Mouse (Mus musculus) monocyte, adult 2 months (primary cell): ENCODE data around the gene Pkn3.

Experiments used
- DNase-seq, 2 experiments: peaks; one replicate each; pipeline ENCODE4 v3.0.0; 2022; ENCODE audit warnings: low spot score in 2 of 2, low read depth in 1 of 2

Pkn3 gene

DNA sequence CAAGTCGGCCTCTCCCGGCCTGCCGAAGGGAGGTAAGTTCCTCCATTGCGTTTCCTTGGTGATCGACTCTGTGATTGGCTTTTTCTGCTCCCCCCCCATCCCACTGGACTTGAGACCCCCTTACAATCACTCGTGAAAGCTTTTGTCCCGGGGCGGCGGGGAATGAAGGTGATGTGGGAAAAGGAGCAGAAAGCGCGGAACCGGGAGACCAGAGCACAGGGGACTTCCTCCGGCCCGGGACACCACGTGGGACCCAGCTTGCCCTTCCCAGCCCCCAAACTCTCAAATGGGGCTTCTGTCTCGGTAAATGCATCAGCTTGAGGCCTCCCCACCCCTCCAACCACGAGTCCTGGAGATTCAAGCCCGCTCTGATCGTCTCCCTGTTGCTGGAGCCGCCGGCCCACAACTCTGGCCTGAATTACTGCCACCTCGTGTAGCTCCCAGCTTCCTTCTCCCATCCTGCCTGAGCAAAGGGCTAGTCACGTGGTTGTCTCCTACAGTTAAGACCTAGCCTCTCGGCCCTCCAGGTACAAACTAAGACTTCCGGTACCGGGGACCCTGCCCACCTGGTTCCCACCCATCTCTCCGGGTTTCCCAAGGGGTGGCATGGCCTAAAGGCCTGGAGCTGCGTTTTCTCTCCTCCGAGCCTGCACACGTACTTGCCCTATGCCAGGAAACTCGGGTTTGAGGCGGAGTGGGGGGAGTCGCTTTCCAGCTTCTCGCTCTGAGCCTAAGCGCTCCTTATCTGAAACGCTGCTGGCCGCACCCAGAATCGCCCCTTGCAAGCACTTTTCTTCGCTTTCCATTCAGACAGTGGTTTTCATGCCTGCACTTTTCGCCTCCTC is 15.0 kb upstream of the Pkn3 start:
- no peak for DNase-seq

DNA sequence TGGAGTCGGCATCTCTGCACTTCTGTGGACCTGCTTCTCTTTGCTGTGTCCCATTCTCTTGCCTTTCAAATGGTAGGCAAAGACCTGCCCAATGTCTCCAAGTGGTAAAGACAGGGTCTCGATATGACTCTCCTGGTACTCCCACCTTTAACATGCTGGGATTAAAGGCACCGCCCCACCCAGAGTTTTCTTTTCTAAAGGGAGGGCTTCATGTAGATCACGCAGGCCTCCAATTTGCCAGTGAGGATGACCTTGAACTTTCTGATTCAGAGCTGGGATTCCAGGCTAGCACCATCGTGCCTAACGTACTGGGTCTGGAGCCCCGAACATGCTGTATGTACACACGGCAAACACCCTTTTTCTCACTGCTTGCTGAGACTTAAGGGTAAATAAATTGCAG is 14.2 kb upstream of the Pkn3 start:
- DNase-seq, result no peak

DNA sequence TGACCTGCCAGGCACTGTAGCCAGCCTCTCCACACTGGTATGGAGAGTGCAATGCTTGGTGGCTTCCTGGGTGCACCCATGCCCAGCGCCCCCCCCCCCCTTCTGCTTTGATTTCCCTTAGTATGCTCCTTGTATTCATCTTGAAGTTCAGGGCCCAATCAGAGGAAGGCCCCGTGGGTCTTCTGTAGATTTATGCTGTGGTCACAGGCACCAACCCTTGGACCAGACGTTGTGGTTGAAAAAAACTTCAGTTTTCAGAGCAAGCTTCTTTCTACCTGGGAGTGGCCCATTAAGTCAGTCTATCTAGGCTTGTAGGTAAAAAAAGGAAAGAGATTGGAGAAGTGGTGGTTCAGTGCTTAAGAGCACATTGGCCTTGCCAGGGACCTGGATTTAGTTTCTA is 13.7 kb upstream of the Pkn3 start:
- DNase-seq, result no peak

- no peak for DNase-seq
Measured at GRCm38 (mm10) chr2:30064298-30064697, 13.2 kb upstream of the Pkn3 start.

DNA sequence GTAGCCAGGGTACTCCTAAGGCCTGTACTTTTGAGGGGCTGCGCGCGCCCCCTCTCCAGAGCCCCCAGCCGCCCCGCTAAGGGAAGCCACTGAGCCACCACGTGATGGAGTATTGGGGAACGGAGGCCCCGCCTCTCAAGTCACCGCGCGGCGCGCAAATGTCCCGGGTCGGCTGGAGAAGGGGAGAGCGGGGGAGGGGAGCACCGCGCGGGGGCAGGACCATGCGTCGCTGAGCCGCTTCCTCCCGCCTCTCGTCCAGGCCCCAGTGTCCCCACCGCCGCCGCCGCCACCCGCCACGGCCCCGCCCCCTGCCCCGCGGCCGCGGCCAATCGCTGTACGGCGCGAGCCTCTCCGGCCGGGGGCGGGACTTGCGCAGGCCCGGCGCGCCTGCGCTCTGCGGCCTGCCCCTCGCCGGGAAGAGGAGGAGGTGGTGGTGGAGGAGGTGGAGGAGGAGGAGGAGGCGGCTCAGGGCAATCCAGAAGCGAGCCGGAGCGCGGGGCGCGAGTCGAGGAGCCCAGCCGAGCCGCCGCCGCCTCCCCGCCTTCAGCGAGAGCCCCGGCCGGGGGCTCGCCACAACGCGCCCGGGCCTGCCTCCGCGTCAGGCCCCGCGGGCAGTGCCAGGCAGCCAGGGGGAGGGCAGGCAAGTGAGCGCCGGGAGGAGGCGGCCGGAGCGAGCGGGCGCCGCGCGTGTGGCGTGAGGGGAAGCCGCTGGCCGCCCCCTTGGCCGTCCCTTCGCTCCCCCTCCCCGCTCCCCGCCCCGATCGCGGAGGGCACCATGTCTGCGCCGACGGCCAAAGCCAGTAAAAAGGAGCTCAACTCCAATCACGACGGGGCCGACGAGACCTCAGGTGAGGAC is 11.2 kb upstream of the Pkn3 start:
- peak; percentile 81 to 86 for DNase-seq

DNA sequence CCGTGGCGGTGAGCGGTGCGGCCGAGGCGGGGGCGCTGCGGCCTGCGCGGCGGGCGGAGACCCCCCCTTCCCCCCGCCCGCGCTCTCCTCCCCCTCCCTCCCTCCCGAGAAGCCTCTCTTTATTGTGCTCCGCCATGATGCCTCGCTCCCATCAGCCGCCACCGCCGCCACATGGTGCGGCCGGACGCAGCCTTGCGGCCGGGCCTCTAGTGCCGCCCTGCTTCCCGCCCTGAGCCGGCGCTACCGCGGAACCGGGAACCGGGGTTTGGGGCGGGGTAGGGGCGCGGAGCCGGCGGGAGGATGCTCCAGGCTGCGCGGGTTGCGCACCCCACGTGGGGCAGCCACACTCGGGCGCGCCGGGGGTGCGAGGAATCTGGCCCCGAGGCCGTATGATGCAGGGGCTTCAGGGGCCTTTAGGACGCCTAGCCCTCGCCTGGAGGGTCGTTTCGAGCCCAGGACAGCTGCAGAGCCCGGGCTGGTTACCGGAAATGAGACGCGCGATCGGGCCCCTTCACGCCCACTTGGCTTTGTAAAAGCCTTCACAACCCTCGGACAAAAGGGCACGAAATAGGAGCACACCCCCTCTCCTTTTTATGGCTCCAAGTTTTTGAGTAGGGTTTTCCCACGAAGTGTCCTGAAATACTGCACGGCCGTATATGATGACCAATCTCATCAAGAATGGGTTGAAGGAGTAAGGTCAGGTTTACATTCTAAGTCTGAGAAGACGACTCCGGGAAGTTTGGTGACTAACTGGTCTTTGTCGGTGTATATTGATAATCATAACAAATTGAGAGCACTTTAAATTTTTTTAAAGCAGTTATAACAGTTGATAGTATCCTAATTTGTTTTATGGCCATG is 10.2 kb upstream of the Pkn3 start:
- no peak for DNase-seq

- DNase-seq, result no peak
Measured at GRCm38 (mm10) chr2:30067962-30068361, 9.5 kb upstream of the Pkn3 start.

- no peak for DNase-seq
Measured at GRCm38 (mm10) chr2:30072875-30073274, 4.6 kb upstream of the Pkn3 start.

DNA sequence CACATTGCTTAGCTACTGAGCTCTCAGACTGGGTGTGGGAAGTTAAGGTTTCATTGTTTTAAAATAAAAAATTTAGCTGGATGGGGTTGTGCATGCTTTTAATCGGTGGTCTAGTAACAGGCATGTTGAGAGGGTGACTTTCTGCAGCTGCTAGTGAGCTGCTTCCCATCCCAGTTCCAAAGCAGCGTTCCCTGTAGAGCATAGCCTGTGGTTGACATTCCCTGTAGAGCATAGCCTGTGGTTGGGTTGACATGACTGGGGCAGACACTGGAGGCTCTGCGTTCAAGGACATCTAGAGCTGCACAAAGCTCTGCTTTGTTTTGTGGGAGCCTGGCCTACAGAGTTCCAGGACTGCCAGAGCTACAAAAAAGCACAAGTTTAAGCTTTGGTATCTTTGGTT is 4.2 kb upstream of the Pkn3 start:
- DNase-seq, result no peak

DNA sequence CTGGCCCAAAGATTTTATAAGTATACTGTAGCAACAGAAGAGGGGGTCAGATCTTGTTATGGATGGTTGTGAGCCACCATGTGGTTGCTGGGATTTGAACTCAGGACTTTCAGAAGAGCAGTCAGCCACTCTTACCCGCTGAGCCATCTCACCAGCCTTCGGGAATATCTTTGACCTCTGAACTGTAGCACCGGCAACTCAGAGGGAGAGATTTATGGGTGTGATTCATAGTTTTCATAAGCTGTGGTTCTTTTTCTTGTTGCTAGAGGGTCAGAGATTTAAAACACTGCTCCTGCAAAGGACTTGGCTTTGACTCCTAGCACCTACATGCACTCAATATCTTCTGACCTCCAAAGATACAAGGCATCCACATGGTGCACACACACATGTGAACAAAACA is 1.9 kb upstream of the Pkn3 start:
- DNase-seq, result no peak

DNA sequence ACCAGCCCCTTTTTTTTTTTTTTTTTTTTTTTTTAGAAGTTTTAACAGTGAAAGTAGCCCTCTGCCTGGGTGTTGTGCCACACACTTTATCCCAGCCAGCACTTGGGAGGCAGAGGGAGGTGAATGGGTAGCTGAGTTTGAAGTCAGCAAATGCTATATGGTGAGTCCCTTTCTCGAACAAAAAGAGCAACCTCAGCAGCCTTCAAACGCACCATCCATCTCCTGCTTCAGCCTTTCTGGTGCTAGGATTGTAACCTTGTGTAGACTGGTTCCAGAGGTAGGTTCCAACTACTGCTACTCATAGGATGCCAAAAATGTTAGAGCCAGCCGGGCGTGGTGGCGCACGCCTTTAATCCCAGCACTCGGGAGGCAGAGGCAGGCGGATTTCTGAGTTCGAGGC is 1.0 kb upstream of the Pkn3 start:
- no peak for DNase-seq

GRCm38 (mm10) chr2:30076959-30077358 is 525 bp upstream of the Pkn3 start:
- no peak for DNase-seq

DNA sequence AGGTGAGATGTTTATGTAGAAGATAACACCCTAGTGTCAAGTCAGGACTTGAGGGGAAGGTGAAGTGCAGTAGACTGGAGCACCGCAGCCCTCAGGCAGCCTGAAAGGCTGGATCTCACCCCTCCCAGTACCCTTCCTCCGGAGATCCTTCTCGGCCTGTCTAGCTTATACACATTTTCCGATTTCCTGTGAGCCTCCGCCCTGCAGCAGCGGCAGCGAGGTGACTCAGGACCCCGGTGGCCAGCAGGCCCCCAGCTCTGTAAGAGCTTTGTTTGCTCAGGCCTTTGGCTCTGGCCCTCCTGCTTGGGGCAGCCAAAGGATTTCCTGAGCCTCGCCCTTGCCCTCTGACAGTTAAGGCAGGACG is 847 bp downstream of the Pkn3 start:
- no peak for DNase-seq

GRCm38 (mm10) chr2:30078760-30079159 is 1.3 kb downstream of the Pkn3 start:
- no peak for DNase-seq

DNA sequence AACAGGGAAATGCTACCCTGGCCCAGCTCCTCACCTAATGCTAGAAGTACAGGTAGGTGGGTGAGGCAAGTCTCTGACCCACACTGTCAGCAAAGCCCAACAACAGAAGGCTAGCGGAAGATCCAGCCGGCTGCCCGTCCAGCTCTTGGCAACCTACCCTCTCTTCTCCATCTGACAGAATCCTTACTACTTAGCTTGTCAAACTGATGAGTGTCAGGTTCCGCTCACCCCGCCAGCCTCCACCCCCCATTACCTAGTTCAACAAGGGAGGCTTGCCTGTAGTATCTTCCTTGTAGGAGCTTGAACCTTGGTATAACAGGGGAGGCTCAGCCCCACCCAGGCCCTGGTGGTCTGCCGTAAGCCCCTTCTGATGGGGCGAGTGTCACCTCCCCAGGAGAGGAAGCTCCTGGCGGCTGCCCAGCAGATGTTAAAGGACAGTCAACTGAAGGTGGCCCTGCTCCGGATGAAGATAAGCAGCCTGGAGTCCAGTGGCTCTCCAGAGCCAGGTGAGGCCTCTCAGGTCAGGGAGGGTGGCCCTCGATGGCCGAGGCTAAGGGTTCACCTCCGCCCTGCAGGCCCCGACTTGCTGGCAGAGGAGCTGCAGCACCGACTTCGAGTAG is 2.8 kb downstream of the Pkn3 start:
- no peak for DNase-seq

- peak in 1 of 2 experiments; percentile 23 for DNase-seq
Measured at GRCm38 (mm10) chr2:30084113-30084512, 6.6 kb downstream of the Pkn3 start.

DNA sequence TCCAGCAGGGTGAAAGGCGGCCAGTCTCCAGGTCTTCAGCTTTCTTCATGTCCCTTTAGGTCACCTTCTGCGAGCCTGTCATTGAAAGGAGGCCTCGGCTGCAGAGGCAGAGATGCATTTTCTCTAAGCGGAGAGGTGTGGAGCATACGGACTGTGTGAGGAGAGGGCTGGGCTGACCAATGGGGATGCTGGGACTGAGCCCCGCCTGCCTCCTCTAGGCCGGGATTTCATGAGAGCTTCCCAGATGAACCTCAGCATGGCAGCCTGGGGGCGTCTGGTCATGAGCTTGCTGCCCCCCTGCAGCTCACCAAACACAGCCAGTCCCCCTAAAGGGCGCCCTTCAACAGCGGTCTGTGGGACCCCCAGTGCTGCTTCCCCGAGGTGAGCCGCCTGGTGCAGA is 7.1 kb downstream of the Pkn3 start:
- DNase-seq, result no peak

DNA sequence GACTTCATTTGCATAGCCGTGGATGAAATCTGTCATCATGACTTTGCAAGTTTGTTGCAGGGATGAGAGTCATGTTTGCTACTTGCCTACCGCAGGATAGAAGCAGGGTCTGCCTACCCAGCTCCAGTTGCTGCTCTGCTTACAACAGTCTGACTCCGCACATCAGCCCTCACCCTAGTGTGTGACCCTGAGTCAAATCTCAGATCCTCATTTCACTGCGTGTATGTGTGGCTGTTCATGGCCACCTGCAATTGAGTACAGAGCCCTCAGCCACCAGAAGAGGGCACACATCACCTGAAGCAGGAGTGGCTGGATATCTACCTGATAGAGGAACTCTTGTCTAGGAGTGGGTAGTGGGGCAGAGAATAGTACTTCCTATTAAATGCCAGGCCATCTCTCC is 9.8 kb downstream of the Pkn3 start:
- no peak for DNase-seq

DNA sequence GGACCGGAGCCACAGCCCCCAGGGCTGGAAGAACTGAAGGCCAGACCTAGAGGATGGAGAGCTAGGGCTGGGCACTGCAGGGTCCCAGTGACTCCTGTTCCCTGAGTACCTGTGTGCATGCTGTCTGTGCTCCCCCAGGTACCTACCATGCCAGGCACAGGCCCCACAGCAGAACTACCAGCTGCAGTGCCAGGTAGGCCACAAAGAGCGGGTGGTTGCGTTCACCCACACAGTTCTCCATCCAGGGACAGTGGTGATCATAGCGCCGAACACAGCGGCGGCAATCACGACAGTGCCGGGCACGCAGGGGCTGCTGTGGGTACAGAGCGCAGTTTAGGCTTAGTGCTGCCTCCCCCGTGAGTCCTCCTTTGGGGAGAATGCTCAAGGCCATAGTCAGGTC is 14.0 kb downstream of the Pkn3 start:
- no peak for DNase-seq

- no peak for DNase-seq
Measured at GRCm38 (mm10) chr2:30092280-30092918, 14.9 kb downstream of the Pkn3 start.
